Mouse (Mus musculus): ENCODE data around the gene Lamb2. TPM values are rescaled to one million over a fixed set of nuclear protein-coding genes. Genes with fewer than 3 reads are reported as not detected.

Lamb2 gene
- polyA plus RNA-seq, 1 experiment from 2014 or later = 18.0 TPM

DNA sequence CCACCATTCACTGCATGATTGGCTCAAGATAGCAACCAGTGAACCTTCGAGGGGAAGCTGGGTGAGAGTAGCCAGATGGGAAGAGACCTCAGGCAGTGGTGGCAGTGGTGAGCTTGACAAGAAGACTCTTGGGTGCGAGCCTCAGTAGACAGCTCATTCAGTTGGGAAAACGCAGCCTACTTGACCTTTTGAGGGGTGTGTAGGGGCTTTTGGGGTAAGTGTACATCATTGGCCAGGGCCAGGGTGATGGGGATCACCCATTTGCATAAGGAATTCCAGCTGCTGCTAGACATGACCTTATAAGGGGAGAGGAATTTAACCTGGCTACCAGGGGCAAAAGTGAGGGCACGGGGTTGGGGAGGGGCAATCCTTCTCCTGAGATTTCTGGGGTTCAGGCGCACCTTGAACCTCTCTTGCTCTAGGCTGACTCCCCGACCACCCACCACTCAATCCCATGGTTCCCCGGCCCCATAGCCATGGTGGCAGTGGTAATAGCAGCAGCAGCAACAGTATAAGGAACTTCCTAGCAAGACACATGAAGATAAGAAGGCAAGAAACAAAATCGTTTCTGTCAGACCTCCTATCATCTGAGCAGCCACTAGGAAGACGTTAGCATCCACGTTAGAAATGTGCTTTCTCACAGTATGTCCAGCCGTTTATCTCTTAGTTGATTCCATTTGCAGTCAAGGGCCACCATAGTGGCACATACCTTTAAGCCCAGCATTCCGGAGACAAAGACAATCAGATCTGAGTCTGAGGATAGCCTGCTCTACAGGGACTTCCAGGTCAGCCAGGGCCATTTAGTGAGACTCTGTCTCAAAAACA, 23.6 kb upstream of the Lamb2 start:
- no peak for ATAC-seq (ENCODE audit: insufficient number of reproducible peaks, low FRiP score, low TSS enrichment, low read depth)
- Histone ChIP-seq H3K27me3 (ENCODE audit: control insufficient read depth, insufficient read depth, low read length) (no peaks in the 10 kb centered on the region), H3K4me3 (ENCODE audit: low read depth, low read length) (no peak overlapping the region), H3K9me3 (ENCODE audit: control insufficient read depth, low read length) (no peaks in the 10 kb centered on the region), H3K9ac (ENCODE audit: low read length) (no peak overlapping the region), H3K4me2 (ENCODE audit: low read depth, severe bottlenecking) (no peak overlapping the region), H3K27ac (replicated peaks; ENCODE audit: low read depth, low read length) (no peak overlapping the region), H3K4me1 (ENCODE audit: control insufficient read depth, insufficient read depth, low read length) (peaks cover 6% of the 10 kb centered on the region), H3K36me3 (ENCODE audit: control insufficient read depth, insufficient read depth, low read length) (no peaks in the 10 kb centered on the region)
- no peak for DNase-seq (ENCODE audit: low spot score)
- 75% methylated on average over 12 of the region's 12 CpGs for WGBS

DNA sequence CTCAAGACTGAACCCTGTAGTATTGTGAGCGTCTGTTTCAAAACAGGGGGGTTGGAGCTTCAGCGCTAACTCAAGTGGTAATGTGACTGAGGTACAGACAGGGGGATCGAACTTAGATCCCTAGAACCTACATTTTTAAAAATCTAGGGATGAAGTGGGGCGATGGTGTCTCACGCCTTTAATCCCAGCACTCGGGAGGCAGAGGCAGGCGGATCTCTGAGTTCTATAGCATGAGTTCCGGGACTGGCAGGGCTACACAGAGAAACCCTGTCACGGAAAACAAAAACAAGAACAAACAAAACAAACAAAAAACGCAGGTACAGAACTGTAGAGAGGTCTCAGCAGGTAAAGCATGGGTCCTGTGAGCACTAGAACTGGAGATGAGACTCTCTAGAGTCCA, 22.6 kb upstream of the Lamb2 start:
- Histone ChIP-seq H3K9ac (ENCODE audit: low read length) (no peak overlapping the region), H3K36me3 (ENCODE audit: control insufficient read depth, insufficient read depth, low read length) (no peaks in the 10 kb centered on the region), H3K9me3 (ENCODE audit: control insufficient read depth, low read length) (no peaks in the 10 kb centered on the region), H3K4me2 (ENCODE audit: low read depth, severe bottlenecking) (no peak overlapping the region), H3K4me3 (ENCODE audit: low read depth, low read length) (no peak overlapping the region), H3K4me1 (ENCODE audit: control insufficient read depth, insufficient read depth, low read length) (peaks cover 6% of the 10 kb centered on the region), H3K27me3 (ENCODE audit: control insufficient read depth, insufficient read depth, low read length) (no peaks in the 10 kb centered on the region), H3K27ac (replicated peaks; ENCODE audit: low read depth, low read length) (no peak overlapping the region)
- 86% methylated on average over 10 of the region's 10 CpGs for WGBS
- DNase-seq (ENCODE audit: low spot score) (no peak), ATAC-seq (ENCODE audit: insufficient number of reproducible peaks, low FRiP score, low TSS enrichment, low read depth) (no peak)

DNA sequence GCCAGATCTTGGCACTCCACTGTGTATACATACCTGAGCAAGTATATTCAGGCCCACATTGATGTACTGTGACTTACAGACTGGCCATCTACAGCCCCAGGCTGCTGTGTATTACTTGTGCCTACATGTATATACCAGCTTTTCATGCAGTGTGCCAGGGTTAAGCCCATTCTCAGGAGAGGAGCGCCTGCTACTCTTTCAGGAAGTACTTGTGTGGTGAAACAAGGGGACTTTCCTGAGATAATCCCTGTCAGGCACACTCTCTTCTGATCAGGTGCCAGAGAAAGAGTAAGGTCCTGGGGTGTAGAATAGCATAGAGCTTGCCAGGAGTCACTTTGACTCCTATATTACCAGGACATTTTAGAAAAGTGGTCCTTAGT, 19.6 kb upstream of the Lamb2 start:
- Histone ChIP-seq H3K9ac (ENCODE audit: low read length) (no peak overlapping the region; the same call in 1 of the 2 replicates), H3K27ac (replicated peaks; ENCODE audit: low read depth, low read length) (no peak overlapping the region), H3K27me3 (ENCODE audit: control insufficient read depth, insufficient read depth, low read length) (no peaks in the 10 kb centered on the region), H3K9me3 (ENCODE audit: control insufficient read depth, low read length) (no peaks in the 10 kb centered on the region), H3K4me3 (ENCODE audit: low read depth, low read length) (peak overlapping the region; percentile 73), H3K36me3 (ENCODE audit: control insufficient read depth, insufficient read depth, low read length) (peaks cover 11% of the 10 kb centered on the region; the same call in 1 of the 2 replicates), H3K4me2 (ENCODE audit: low read depth, severe bottlenecking) (no peak overlapping the region), H3K4me1 (ENCODE audit: control insufficient read depth, insufficient read depth, low read length) (peaks cover 6% of the 10 kb centered on the region)
- no peak for DNase-seq (ENCODE audit: low spot score)
- peak; percentile 4; the same call in 1 of the 2 replicates for ATAC-seq (ENCODE audit: insufficient number of reproducible peaks, low FRiP score, low TSS enrichment, low read depth)
- 94% methylated on average over 1 of the region's 1 CpGs for WGBS

DNA sequence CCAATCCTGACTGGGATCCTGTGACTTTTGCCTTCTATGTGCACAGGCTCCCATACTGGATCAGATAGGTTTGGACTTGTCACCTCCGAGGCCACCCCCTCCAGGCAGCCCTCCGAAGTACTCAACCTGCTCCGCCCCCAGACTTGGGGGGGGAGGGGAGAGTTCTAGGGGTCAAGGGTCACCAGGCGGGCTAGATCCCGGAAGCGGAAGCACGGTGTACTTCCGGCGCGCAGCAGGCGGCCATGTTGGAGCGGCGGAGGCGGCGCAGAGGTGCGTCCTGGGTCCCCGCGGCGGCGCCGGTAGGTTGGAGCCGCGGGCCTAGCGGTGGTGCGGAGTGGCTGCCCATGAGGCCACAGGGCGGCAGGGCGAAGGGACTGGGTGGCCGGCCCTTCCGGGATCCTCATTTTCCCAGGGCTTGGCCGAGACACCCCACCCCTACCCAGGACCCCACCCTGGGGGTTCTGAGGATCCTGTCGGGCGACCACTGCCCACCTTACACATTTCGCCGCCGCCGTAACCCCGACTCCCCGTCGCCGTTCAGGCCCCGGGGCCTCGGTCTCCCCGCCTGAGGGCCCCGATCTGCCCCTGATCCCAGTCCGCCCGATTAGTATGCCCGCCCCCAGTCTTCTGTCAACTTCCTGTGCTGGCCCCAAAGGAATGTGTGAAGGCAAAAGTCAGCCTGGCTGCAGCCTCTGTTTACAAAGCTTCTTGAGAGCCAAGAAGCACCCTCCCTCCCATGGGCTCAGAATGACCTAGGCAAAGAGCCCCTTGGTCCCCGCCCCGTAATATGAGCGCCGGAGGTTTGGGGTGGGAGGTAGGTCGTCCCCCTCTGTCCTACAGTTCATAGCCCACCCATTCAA, 19.0 kb upstream of the Lamb2 start, which contains the start of gene Ccdc71:
Ccdc71 (plus strand) TSS at position 209 of the 860 bp plus-strand sequence.
- Histone ChIP-seq H3K9me3 (ENCODE audit: control insufficient read depth, low read length) (no peaks in the 10 kb centered on the region), H3K9ac (ENCODE audit: low read length) (peak within 1 kb of the TSS; percentile 70), H3K36me3 (ENCODE audit: control insufficient read depth, insufficient read depth, low read length) (peaks cover 13% of the 10 kb centered on the region; the same call in 1 of the 2 replicates), H3K4me3 (ENCODE audit: low read depth, low read length) (peak within 1 kb of the TSS; percentile 73), H3K27me3 (ENCODE audit: control insufficient read depth, insufficient read depth, low read length) (no peaks in the 10 kb centered on the region), H3K4me2 (ENCODE audit: low read depth, severe bottlenecking) (peak within 1 kb of the TSS; percentile 82), H3K4me1 (ENCODE audit: control insufficient read depth, insufficient read depth, low read length) (peaks cover 6% of the 10 kb centered on the region), H3K27ac (replicated peaks; ENCODE audit: low read depth, low read length) (peak within 1 kb of the TSS; percentile 65)
- DNase-seq (ENCODE audit: low spot score) = peak; percentile 93
- ATAC-seq (ENCODE audit: insufficient number of reproducible peaks, low FRiP score, low TSS enrichment, low read depth) = peak; percentile 80
- WGBS = under 1% methylated on average over 48 of the region's 52 CpGs

DNA sequence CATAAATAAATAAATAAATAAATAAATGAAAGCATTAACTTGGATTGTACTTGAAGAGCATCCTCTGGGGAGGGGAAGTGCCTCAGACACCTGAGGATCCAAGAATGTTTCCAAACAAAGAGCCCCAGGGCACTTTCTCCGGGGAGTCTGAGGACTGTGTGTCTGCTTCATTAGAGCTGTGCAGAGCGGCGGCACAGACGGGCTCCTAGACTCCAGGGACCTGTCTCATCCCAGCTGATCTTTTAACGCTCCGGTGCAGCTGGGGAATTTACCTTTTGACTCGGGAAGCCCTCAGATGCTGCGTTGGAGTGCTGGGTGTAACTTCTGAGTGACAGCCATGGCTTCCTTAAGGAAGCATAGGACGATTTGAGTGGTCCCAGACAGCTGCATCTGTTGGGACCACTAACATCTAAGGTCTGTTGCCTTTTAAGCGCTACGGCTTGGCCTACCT, 18.3 kb upstream of the Lamb2 start, which contains the start of gene Klhdc8b:
Klhdc8b (minus strand) TSS at position 401 of the 451 bp plus-strand sequence.
- Histone ChIP-seq H3K4me1 (ENCODE audit: control insufficient read depth, insufficient read depth, low read length) (peaks cover 6% of the 10 kb centered on the region), H3K4me3 (ENCODE audit: low read depth, low read length) (peak within 1 kb of the TSS; percentile 73), H3K36me3 (ENCODE audit: control insufficient read depth, insufficient read depth, low read length) (peaks cover 15% of the 10 kb centered on the region; the same call in 1 of the 2 replicates), H3K9me3 (ENCODE audit: control insufficient read depth, low read length) (no peaks in the 10 kb centered on the region), H3K9ac (ENCODE audit: low read length) (peak within 1 kb of the TSS; percentile 70), H3K27ac (replicated peaks; ENCODE audit: low read depth, low read length) (peak within 1 kb of the TSS; percentile 65), H3K4me2 (ENCODE audit: low read depth, severe bottlenecking) (peak within 1 kb of the TSS; percentile 82), H3K27me3 (ENCODE audit: control insufficient read depth, insufficient read depth, low read length) (no peaks in the 10 kb centered on the region)
- no peak for DNase-seq (ENCODE audit: low spot score)
- ATAC-seq (ENCODE audit: insufficient number of reproducible peaks, low FRiP score, low TSS enrichment, low read depth) = no peak
- 29% methylated on average over 11 of the region's 11 CpGs for WGBS

DNA sequence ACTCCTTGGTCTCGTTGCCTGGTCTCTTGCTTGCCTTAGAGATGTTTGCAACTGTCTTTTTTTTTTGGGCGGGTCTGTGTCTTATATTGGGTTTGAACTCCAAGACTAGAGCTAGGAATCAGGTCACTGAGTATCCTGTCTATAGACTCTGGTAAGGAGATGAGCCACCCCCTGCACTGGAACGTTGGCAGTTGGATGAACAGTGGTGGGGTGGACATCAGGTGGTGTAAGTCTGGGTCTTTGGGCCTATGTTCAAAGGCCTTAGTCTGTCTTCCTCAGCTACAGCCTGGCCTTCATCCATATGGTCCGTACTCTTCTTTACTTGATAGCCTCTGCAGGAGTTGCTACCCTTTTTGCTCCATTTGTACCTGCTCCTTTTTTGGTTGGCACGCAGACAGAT, 17.9 kb upstream of the Lamb2 start:
- Histone ChIP-seq H3K9me3 (ENCODE audit: control insufficient read depth, low read length) (no peaks in the 10 kb centered on the region), H3K4me3 (ENCODE audit: low read depth, low read length) (peak overlapping the region; percentile 73), H3K27ac (replicated peaks; ENCODE audit: low read depth, low read length) (no peak overlapping the region), H3K4me1 (ENCODE audit: control insufficient read depth, insufficient read depth, low read length) (peaks cover 6% of the 10 kb centered on the region), H3K4me2 (ENCODE audit: low read depth, severe bottlenecking) (peak overlapping the region; percentile 82), H3K27me3 (ENCODE audit: control insufficient read depth, insufficient read depth, low read length) (no peaks in the 10 kb centered on the region), H3K36me3 (ENCODE audit: control insufficient read depth, insufficient read depth, low read length) (peaks cover 17% of the 10 kb centered on the region; the same call in 1 of the 2 replicates), H3K9ac (ENCODE audit: low read length) (peak overlapping the region; percentile 70; the same call in 1 of the 2 replicates)
- ATAC-seq (ENCODE audit: insufficient number of reproducible peaks, low FRiP score, low TSS enrichment, low read depth) (no peak), DNase-seq (ENCODE audit: low spot score) (no peak)
- 91% methylated on average over 5 of the region's 5 CpGs for WGBS

DNA sequence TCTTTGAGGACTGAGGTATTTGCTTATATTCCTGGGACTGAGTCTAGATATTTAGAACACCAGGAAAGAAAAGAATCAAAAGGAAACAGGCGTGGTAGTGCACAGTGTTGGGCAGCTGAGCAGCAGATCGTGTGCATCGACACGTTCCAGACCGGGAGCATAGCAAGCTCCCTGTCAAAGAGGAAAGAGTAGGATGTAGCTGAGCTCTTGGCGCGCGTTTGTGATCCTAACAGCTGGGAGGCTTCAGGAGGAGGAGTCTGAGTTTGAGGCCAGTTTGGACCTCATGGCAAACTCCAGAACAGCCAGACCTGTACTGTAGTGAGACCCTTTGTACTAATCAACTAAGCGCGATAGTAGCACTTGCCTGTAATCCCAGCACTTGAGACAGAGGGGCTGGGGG, 17.3 kb upstream of the Lamb2 start:
- DNase-seq (ENCODE audit: low spot score) = no peak
- no peak for ATAC-seq (ENCODE audit: insufficient number of reproducible peaks, low FRiP score, low TSS enrichment, low read depth)
- no peaks in the 10 kb centered on the region for H3K27me3 ChIP-seq (ENCODE audit: control insufficient read depth, insufficient read depth, low read length)
- H3K9me3 ChIP-seq (ENCODE audit: control insufficient read depth, low read length) = no peaks in the 10 kb centered on the region
- H3K36me3 ChIP-seq (ENCODE audit: control insufficient read depth, insufficient read depth, low read length) = peaks cover 17% of the 10 kb centered on the region; the same call in 1 of the 2 replicates
- no peak overlapping the region for H3K9ac ChIP-seq (ENCODE audit: low read length)
- 96% methylated on average over 10 of the region's 10 CpGs for whole genome bisulfite sequencing
- H3K4me3 ChIP-seq (ENCODE audit: low read depth, low read length) = no peak overlapping the region
- H3K4me1 ChIP-seq (ENCODE audit: control insufficient read depth, insufficient read depth, low read length) = peaks cover 6% of the 10 kb centered on the region
- H3K27ac ChIP-seq (replicated peaks; ENCODE audit: low read depth, low read length) = no peak overlapping the region
- H3K4me2 ChIP-seq (ENCODE audit: low read depth, severe bottlenecking) = 0 out of 2 replicates have a peak overlapping the region, but pooled peaks have one; percentile 82

DNA sequence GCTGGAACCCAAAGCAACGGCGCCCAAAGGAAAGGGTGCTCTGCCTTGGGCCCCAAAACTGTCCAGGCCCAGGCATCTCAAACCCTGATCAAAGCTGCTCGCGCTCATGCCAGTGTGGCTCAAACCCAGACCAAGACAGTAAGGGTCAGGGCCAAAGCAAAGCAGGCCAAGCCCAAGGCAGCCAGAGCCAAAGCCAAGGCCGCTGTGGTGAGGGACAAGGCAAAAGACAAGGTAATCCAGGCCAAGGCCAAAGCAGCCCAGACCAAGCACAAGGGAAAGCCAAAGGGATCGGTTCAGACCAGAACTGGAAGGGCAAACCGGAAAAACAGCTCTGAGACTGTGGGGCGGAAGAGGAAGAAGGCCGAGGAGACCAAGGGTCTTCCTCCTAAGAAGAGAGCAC, 15.8 kb upstream of the Lamb2 start:
- DNase-seq (ENCODE audit: low spot score) = no peak
- 95% methylated on average over 9 of the region's 9 CpGs for WGBS
- H3K4me3 ChIP-seq (ENCODE audit: low read depth, low read length) = no peak overlapping the region
- no peaks in the 10 kb centered on the region for H3K9me3 ChIP-seq (ENCODE audit: control insufficient read depth, low read length)
- H3K9ac ChIP-seq (ENCODE audit: low read length) = no peak overlapping the region
- ATAC-seq (ENCODE audit: insufficient number of reproducible peaks, low FRiP score, low TSS enrichment, low read depth) = no peak
- no peak overlapping the region for H3K27ac ChIP-seq (replicated peaks; ENCODE audit: low read depth, low read length)
- no peaks in the 10 kb centered on the region for H3K27me3 ChIP-seq (ENCODE audit: control insufficient read depth, insufficient read depth, low read length)
- H3K4me2 ChIP-seq (ENCODE audit: low read depth, severe bottlenecking) = no peak overlapping the region
- peaks cover 17% of the 10 kb centered on the region; the same call in 1 of the 2 replicates for H3K36me3 ChIP-seq (ENCODE audit: control insufficient read depth, insufficient read depth, low read length)
- peaks cover 6% of the 10 kb centered on the region for H3K4me1 ChIP-seq (ENCODE audit: control insufficient read depth, insufficient read depth, low read length)
